Mouse (Mus musculus) kidney, postnatal 4 days (tissue): ENCODE data around the gene Teddm1a.

Experiments
- DNase-seq, 2 experiments: peaks; one replicate each; pipeline ENCODE4 v3.0.0; 2021; ENCODE audit warnings: mixed read lengths in 2 of 2

Gene Teddm1a

DNA sequence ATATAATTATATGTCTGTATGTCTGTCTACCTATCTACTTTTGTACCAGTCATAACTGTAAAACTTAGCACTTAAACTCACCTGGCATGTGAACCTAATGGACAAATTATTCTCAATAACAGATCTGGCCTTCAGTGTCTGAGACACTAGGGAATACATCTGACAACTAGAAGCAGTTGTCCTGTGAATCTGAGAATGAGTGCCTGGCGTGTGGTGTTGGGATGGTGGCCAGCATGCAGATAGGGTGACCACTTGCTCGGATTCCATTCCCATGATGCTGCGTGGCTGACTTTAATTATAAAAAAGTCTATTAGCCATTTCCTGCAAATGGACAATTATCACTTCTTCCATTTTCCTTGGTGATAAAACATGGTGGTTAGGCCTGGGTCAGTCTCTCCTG, 14.3 kb downstream of the Teddm1a start:
- DNase-seq: no peak

DNA sequence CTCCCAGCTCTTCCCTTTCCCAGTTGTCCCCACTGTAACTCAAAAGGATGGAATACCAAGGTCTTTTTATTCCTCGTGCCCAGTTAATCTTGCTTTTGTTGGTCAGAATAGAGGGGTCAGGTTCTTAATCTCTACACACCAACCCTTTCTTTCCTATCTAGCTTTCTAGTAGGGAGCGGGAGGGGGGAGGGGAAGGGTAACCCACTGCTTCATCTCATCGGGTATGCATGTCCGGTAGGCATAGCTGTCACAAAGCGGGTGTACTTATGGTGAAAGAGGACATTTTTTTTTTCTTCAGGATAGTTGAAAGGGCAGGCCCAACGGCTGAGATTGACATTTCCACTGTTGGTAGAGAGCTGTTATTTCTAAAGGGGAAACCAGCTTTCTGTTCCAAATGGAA, 16.7 kb downstream of the Teddm1a start:
- no peak for DNase-seq

DNA sequence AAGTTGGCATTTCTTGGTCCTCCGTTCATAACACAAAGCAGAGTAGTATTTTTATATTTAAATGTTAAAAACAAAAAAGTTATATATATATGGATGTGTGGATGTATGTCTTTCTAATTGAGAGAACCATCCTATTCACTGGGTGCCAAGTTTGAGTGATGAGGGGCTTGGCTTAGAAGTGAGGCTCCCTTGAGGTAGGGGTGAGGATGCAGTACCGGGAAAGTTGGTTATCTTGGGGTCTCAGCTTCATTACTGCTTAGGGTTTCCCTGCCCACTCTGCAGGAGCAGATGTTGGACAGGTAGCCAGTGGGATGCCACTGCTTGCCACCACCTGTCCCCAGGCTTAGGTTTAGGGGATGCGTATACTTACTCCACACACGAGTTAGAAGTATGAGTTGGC, 17.2 kb downstream of the Teddm1a start:
- no peak for DNase-seq

DNA sequence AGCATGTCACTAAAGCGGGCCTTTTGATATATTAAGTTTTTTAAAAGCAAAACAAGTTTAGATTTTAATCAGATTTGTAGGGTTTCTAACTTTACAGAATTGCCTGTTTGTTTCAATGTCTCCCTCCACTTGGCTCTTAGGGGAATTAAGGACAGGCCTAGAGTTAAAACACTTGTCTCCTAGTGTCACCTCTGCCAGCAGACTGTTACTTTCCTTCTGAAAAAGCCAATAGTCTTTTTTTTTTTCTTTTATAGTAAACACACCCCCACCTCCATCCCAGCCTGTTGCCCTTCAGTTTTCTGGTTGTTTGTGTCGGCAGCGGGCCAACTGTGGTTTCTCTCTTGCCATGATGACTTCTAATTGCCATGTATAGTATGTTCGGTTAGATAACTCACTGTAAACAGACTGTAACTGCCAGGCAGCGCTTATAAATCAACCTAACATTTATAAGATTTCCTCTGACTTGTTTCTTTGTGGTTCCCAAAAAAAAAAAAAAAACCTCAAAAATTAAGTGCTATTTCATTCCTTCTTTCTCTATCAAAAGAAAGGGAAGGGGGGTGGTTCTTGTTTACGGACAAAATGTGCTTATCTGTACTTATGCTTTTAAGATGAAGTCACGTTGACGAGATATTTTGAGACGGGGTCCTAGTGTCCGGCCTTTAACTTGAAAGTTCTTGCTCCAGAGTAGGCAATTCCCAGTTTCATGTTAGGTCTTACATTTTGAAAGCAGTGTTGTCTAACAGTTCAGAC, 17.8 kb downstream of the Teddm1a start:
- DNase-seq: peak; percentile 58 to 72

DNA sequence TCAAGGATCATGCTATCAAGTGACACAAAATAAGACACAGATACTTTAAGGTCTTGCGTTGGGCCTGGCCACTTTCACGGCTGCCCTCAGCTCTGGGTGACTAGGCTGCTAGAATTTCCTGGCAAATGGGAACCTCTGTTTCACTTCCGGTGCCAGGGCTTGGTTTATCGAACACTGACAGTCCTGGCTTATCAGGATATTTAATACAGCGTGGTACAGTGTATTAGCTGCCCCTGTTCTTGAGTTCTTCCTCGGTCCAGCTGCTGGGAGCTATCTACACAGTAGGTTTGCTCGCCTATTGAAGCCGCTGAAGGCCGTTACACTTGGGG, 18.4 kb downstream of the Teddm1a start:
- DNase-seq: no peak

DNA sequence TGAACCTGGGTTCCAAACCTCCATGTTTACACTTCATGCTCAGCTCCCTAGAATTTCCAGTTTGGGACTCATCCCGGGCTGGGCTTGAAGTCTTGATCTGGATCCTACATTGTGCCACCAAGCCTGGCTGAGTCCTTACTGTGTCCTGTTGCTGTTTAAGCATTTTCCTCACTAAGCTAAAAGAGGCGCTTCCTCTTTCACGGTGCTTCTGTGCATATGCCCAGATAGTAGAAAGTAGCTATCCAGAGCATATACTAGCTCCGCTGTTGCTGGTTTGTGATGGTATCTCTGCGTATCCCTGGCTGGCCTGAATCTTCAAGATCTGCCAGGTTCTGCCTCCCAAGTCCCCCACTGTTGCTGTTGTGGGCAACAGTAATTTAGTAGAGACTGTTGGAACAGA, 18.9 kb downstream of the Teddm1a start:
- no peak for DNase-seq

DNA sequence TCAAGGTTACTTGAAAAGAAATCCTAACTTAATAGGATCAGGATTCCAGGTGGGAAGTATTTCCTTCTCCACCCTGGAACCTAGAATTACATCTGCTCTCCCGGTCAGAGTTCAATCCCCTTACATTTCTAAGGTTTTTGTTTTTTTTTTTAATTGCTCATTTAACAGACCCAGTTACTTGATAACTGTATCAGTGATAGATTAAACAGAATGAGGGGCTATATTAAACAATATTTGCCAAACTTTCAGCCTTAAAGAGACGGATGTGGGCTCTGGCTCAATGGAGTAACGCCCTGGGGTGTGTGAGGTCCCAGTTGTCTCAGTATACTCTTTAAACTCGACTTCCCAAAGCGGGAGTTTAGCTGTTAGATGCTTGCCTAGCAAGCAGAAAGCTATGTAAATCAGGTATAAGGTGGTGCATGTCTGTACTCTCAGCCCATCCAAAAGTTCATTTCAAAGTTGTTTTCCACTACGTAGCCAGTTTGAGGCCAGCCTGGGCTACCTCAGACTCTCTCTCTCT, 19.8 kb downstream of the Teddm1a start:
- no peak for DNase-seq

DNA sequence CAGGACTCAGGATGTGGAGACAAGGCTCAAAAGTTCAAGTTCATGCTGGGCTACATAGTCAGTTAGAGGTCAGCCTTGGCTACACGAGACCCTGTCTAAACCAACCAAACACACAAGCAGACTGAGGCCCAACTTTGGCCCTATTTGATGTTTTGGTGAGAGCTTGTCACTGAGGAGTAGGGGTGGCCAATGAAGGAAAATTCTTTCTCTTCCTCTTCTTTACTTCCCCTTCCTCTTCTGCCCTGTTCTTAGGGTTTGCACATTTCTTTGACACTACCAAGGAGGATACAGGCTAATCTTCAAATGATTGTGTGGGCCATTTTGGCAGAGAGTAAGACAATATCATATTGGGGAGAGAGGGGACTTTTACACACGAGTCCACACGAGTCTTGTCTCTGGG, 22.3 kb downstream of the Teddm1a start:
- no peak for DNase-seq

DNA sequence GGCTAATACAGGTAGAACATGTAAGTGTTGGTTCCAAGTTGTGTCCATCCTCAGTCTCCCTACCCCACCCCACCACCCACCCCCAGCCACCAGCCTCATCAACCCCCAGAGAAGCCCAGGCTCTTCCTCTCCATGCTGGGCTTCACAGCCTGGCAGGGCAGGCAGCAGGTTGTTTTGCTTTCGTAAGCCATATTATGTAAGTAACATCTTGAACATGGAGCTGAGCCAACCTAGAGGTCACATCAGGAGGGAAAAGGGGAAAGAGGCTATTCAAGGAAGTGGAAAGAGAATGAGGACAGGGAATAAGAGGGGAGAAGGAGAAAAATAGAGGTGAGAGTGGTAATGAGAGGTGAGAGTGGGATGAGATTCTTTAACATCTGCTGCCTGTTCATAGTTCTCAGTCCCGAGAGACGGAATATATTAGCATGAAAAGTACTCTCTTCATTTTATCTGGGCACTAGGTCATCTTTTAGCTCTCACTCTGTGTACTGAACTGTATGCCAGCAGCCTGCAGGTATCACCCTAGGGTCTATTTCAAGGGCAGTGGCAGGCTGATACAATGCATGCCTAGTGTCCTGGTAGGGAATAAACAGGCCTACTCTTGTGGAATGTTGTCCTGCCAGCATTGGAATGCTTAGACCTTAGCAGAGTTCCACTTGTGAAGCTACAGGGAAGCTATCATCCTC, 27.1 kb downstream of the Teddm1a start:
- DNase-seq: no peak

DNA sequence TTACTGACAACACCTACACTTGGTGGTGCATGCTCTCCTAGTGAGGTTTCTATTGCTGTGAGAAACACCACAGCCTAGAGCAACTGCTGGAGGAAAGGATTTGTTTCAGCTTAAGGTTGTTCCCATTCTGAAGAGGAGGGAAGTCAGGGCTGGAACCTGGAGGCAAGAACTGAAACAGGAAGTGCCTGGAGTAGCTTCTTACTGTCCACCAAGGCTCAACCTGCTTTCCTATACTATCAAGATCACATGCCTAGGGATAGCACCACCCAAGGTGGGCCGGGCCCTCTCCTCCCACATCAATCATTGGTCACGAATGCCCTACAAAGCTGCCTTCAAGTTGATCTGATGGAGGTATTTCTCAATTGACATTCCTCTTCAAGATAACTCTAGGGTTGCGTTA, 30.1 kb downstream of the Teddm1a start:
- DNase-seq: no peak

DNA sequence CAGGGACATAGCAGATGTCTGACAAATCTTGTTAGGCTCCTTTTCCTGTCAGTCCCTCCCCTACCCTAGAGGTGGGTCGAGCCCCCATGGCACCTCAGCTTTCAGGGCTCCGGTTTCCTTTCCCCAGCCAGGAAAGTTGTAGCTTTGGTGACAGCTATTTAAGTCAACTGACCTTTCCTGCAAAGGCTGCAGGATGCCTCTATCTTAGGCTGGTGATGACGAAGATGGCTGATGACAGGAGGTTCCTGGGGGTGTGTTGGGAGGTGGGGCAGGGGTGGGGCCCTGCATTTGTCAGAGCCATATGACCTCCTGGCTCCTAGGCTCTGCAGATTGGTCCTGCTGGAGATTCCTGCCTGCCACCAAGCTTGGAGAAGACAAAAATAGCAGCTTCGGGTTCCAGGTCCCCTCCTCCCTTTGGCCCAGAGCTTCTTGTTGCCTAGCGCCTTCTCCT, 31.1 kb downstream of the Teddm1a start:
- DNase-seq: no peak

DNA sequence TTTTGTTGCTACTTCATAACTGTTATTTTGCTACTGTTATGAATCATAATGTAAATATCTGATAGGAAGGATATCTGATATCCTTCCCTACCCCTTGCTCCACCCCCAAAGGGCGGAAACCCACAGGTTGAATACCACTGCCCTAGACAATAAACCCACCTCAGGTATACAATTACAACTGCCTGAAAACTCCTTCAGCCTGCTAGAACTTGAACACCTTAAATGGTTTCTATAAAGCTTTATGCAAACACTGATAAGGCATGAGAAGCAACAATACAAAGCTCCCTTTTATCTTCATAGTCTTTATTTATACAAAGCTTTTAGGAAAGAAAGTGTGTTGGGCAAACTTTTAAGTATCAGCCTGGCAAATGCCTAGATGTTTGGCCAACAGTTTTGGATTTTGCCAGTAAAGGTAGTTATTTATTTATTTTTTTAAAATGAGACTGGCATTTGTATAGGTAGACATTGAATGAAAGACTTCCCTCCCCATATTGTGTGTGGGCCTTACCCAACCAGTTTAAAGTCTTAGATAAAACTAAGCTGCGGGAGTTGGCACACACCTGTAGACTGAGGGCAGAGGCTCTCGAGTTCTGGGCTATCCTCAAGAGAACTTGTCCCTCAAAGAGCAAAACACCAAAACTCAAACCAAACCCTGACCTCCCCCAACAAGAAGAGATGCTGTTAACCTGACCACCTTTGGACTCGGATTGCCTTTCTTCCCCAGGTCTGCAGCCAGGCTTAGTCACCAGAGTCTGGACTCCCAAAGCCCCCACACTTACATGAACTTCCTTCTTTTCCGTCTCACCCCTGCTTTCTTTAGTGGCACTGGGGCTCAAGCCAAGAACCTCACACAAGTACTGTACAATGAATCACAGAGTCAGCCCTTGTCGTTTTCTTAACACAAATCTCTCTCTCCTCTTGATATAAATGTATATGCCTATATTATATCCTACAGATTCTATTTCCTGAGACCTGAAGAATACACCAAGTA, 33.1 kb downstream of the Teddm1a start:
- DNase-seq: no peak

DNA sequence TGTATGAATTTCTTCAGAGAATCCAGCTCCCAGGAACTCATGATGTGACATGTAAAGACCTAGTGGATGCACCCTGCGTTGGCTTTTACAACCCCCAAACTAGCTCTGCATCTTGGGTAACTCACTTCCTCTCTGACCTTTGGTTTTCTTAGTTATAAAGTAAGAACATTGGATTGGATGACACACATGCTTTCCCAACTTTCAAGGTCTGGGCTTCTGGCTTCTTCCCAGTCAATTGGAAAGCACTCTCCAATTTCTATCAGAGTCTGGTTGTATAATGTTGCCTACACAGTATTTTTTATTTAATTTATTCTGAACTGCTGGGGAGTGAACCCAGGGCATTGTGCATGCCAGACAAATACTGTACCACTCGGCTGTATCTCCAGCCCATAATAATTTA, 38.9 kb downstream of the Teddm1a start:
- DNase-seq: no peak

DNA sequence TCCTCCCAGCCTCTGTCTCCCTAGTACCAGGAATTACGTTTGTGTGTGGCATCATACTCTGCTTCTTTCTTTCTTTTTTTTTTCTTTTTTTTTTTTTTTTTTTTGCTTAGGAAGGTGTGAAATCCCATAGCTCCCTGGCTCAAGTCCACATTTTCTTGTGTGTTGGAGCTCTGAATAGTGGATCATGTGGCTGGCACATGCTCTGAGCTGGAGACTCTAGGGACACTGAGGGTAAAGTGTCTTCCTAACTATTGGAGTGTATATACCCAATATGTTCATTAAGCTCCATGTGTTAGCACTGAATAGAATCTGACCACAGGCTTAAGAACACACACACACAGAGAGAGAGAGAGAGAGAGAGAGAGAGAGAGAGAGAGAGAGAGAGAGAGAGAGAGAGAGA, 42.2 kb downstream of the Teddm1a start:
- no peak for DNase-seq

DNA sequence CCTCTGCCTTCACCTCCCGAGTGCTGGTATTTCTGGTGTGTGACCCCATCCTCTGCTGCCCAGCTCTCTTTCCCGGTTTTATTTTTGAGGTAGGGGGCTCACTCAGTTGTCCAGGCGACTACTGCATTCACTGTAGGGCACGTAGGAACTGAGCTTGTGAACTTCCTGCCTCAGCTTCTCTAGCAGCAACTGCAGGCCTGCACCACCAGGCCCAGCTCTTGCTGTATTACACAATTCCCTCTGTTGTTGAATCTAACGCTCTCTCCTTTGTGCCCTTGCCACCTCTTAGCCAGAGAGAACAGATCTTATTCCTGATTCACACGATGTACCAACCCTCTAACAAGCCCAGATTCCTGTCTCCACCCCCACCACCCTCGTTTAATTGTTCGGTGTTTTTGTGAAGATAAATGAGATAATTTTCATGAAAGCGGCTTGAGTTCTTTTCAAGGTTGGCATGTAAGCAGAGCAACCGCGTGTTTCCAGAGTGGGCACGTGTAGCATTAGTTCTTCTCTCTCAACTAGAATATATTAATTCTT, 44.4 kb downstream of the Teddm1a start:
- no peak for DNase-seq

DNA sequence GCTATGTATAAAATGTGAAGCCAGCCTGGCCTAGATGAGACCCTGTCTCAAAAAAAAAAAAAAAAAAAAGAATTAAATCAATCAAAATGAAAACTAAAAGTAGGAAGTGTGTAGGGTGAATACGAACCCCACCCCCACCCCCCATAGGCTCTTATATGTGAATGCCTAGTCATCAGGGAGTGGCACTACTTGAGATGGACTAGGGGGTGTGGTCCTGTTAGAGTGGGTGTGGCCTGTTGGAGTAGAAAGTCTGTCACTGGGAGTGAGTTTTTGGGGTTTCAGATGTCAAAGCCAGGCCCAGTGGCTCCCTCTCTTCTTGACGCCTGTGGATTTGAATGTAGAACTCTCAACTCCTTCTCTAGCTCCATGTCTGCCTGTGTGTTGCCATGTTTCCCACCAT, 45.5 kb downstream of the Teddm1a start:
- no peak for DNase-seq

DNA sequence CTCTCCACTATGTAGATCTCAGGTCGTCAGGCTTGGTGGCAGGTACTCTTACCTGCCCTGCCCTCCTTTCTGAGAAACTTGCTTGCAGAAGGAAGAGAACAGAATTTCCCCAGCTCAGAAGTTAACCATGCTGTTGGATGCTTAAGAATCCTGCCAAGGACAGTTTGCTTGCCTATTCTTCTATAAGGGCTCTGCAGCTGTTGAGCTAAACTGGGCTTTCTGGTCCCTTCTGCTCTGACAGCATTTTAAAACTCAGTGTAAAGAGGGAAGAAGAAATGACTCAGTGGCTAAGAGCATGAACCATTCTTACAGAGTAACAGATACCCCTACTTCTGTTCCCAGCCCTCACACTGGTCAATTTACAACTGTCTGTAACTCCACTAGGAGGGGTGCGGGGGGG, 49.4 kb downstream of the Teddm1a start:
- DNase-seq: no peak
